Mouse (Mus musculus) cerebellum, adult 9-11 months (tissue): ENCODE data around the gene Nudt10.

Source experiments
- DNase-seq: peaks from one replicate; pipeline ENCODE4 v3.0.0; 2022

Gene Nudt10

GRCm38 (mm10) chrX:6172823-6173640 lies at the start of gene Nudt10:
Gene Nudt10, minus strand, starts transcription at chrX:6173015.
- DNase-seq = peak; percentile 35

GRCm38 (mm10) chrX:6172136-6172822 lies 536 bp downstream of the Nudt10 start:
- peak; percentile 22 for DNase-seq

GRCm38 (mm10) chrX:6171718-6172117 lies 1.1 kb downstream of the Nudt10 start:
- peak; percentile 2 for DNase-seq
